Mouse (Mus musculus) hindbrain, embryonic 12.5 days (tissue): Measurements from ENCODE around the gene Slc7a15. TPM values are rescaled to one million over a fixed set of nuclear protein-coding genes. Genes with fewer than 3 reads are reported as not detected.
"Not testable (repeated sequence)": the region's sequence is repeated elsewhere in the genome, so short reads cannot be mapped to it uniquely, and the experiment has no call there.

ENCODE experiments used
- ATAC-seq: fragments of 200-750 bp; cut with Nextera tagmentation; 2 replicates; pipeline ENCODE4 v1.8.0; 2017; ENCODE audit warnings: moderate TSS enrichment; ENCODE audit not compliant: low FRiP score
- H3K27ac ChIP-seq: fragments of 300-500 bp; sonication (generic); 2 replicates; pipeline ENCODE4 v1.5.1; 2016; ENCODE audit warnings: mild to moderate bottlenecking
- H3K27me3 ChIP-seq: fragments of 300-500 bp; sonication (generic); 2 replicates; pipeline ENCODE4 v1.6.1; 2016; ENCODE audit warnings: mild to moderate bottlenecking
- H3K36me3 ChIP-seq: fragments of 300-500 bp; sonication (generic); 2 replicates; pipeline ENCODE4 v1.6.1; 2016; ENCODE audit warnings: mild to moderate bottlenecking
- H3K4me1 ChIP-seq: fragments of 300-500 bp; sonication (generic); 2 replicates; pipeline ENCODE4 v1.6.1; 2016
- H3K4me2 ChIP-seq: fragments of 300-500 bp; sonication (generic); replicated peaks from 2 replicates; pipeline ENCODE4 v1.6.1; 2016; ENCODE audit warnings: mild to moderate bottlenecking
- H3K4me3 ChIP-seq: fragments of 300-500 bp; sonication (generic); 2 replicates; pipeline ENCODE4 v1.5.1; 2016; ENCODE audit warnings: mild to moderate bottlenecking
- H3K9ac ChIP-seq: fragments of 300-500 bp; sonication (generic); 2 replicates; pipeline ENCODE4 v1.6.1; 2016; ENCODE audit warnings: mild to moderate bottlenecking, moderate library complexity
- H3K9me3 ChIP-seq: fragments of 300-500 bp; sonication (generic); replicated peaks from 2 replicates; pipeline ENCODE4 v1.6.1; 2016; ENCODE audit warnings: mild to moderate bottlenecking
- whole genome bisulfite sequencing: fragments of 180-500 bp; shearing (Covaris S2); methylation state at CpG from one replicate; pipeline ENCODE4 v1.1.7; 2016; 5-methylcytosine and 5-hydroxymethylcytosine counted together
- polyA plus RNA-seq: library from polyadenylated mRNA; unstranded; fragments of >200 nt; fragmentation: Nextera tagmentation; extraction: Ambion mirVana; gene quantifications from 2 replicates; pipeline ENCODE4 v1.2.1, GENCODE M21; 2016

Gene Slc7a15
- not detected in 2 replicates for polyA plus RNA-seq

DNA sequence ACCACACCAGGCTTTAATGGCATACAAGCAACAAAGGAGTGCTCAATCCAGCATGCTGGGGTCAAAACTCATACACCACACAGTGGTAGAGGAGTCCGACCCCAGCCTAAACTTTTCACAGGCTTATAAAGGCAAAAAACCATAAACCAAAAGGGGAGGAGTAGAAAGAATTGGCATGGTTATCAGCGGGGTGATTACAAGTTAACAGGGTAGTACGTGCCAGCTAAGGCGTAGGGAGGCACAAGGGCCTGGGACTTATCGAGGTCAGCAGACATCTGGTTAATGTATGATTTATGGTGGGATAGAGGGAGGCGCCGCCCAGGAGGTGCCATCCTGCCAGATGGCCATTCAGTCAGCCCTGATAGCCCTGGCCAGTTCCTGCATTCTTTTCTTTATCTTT is at the start of gene Slc7a15:
Slc7a15 (minus strand) TSS at position 101 of the 400 bp plus-strand sequence.
- H3K9ac ChIP-seq, H3K4me2 ChIP-seq, ATAC-seq, H3K36me3 ChIP-seq, H3K4me1 ChIP-seq, H3K27me3 ChIP-seq, H3K4me3 ChIP-seq, H3K27ac ChIP-seq: not testable (repeated sequence)
- 92% methylated on average over 7 of the region's 7 CpGs for WGBS
- peaks cover 15% of the 10 kb centered on the region for H3K9me3 ChIP-seq

DNA sequence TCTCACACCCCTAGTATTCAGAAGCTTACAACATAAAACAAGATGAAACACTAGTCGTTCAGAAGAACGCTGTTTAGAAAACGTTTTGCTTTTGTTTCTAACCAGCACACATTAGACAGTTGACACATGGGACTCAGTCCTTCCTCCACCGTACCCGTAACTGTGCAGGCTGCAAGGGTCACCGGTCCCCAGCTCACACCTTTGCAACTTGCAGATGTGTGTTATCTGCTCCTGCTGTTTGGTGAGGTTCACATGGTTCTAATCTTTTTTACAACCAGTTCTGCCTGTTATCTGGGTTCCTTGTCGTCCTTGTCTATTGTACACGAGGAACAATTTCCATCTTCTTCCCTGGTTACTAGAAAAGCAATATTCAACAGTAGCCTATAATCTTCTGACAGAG is 49.3 kb upstream of the Slc7a15 start:
- not testable (repeated sequence) for H3K9me3 ChIP-seq, H3K4me3 ChIP-seq, H3K4me1 ChIP-seq, H3K9ac ChIP-seq, H3K36me3 ChIP-seq, H3K4me2 ChIP-seq, ATAC-seq, H3K27ac ChIP-seq, H3K27me3 ChIP-seq
- WGBS: 75% methylated on average over 8 of the region's 8 CpGs

DNA sequence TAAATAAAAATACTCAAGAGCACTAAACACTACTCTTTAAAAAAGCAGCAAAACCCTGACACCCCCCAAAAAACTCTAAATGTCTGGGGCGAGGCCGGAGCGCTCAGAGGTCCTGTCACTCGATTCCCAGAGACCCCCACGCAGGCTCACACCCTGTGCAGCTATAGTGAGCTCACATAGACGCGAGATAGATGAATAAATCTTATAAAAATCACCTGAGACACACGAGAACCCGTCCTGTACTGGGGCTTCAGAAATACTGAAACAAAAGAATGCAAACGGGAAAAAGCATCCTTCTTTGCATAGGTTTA is 42.5 kb upstream of the Slc7a15 start:
- Histone ChIP-seq H3K27me3 (no peaks in the 10 kb centered on the region), H3K9me3 (no peaks in the 10 kb centered on the region), H3K4me1 (no peaks in the 10 kb centered on the region), H3K4me3 (peak overlapping the region; percentile 78), H3K9ac (peak overlapping the region; percentile 86), H3K27ac (peak overlapping the region; percentile 91; the same call in 1 of the 2 replicates), H3K4me2 (peak overlapping the region; percentile 54), H3K36me3 (no peaks in the 10 kb centered on the region)
- peak; percentile 74 for ATAC-seq
- 10% methylated on average over 10 of the region's 10 CpGs for WGBS

DNA sequence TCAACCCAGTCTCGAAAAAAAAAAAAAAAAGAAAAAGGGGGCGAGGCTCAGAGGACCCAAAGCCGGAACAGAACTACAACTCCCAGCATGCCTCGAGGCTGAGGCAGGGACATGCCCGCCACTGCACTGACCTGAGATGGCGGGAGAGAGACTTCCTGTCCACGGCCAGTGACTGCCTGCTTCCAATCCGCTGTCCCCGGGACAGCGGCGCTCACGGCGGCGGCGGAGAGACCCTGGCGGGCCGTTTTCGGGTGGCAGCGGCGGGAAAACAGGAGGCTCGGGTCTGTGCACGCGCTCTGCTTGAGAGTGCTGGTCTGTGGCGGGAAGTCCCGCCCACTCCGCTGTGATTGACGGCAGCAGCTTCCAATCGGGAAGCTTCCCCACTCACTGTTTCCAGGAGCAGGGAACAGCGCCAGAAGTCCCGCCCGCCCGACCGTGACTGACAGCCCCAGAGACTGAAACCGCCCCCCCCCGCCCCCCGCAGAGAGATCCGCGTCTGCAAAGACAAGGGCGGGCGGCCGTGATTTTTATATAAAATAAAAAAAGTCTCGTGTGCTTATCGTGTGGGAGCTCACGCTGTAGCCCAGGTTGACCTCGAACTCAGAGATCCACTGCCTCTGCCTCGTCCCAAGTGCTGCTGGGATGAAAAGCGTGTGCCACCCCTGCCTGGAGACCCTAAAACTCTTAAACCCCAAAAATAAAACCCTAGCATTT is 42.0 kb upstream of the Slc7a15 start:
- peak overlapping the region; percentile 91 for H3K27ac ChIP-seq
- H3K4me3 ChIP-seq: peak overlapping the region; percentile 78
- H3K9me3 ChIP-seq: no peaks in the 10 kb centered on the region
- no peaks in the 10 kb centered on the region for H3K27me3 ChIP-seq
- H3K9ac ChIP-seq: peak overlapping the region; percentile 86
- H3K4me2 ChIP-seq: peak overlapping the region; percentile 58
- WGBS: under 1% methylated on average over 47 of the region's 47 CpGs
- H3K4me1 ChIP-seq: no peaks in the 10 kb centered on the region
- H3K36me3 ChIP-seq: no peaks in the 10 kb centered on the region
- peak; percentile 99 for ATAC-seq

DNA sequence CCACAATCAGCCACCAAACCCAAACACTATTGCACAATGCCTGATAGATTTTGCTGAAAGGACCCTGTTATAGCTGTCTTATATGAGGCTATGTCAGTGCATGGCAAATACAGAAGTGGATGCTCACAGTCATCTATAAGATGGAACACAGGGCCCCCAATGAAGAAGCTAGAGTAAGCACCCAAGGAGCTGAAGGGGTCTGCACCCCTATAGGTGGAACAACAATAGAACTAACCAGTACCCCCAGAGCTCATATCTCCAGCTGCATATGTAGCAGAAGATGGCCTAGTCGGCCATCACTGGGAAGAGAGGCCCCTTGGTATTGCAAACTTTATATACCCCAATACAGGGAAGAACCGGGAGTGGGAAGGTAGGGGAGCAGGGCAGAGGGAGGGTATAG is 41.3 kb upstream of the Slc7a15 start:
- Histone ChIP-seq H3K4me3 (peak overlapping the region; percentile 78), H3K4me2 (peak overlapping the region; percentile 58), H3K9ac (peak overlapping the region; percentile 53; the same call in 1 of the 2 replicates)
- H3K9me3 ChIP-seq, H3K4me1 ChIP-seq, H3K36me3 ChIP-seq, H3K27ac ChIP-seq, H3K27me3 ChIP-seq, ATAC-seq: not testable (repeated sequence)
- WGBS: 10% methylated on average over 2 of the region's 2 CpGs

DNA sequence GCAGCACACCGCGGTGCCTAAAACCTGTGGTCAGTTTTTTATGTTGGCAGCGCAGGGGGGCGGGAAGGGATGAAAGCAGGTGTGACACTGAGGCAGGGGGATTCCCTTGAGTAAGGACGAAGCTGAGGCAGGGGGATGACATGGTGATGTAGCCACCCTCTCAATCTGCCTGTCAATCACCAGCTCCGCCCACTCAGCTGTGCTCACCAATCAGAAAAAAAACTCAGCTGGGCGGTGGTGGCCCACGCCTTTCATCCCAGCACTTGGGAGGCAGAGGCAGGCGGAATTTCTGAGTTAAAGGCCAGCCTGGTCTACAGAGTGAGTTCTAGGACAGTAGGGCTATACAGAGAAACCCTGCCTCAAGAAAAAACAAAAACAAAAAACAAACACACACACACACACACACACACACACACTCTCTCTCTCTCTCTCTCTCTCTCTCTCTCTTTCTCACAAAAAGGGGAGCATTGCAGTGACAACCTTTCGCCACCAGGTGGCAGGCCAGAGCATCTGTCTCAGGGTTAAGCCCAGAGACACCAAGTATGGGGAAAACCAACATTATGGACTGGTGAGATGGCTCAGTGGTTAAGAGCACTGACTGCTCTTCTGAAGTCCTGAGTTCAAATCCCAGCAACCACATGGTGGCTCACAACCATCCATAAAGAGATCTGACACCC is 39.7 kb upstream of the Slc7a15 start:
- H3K4me1 ChIP-seq, H3K27ac ChIP-seq, H3K4me2 ChIP-seq, H3K4me3 ChIP-seq, H3K9me3 ChIP-seq, H3K36me3 ChIP-seq, ATAC-seq, H3K9ac ChIP-seq, H3K27me3 ChIP-seq: not testable (repeated sequence)
- 67% methylated on average over 10 of the region's 10 CpGs for WGBS

DNA sequence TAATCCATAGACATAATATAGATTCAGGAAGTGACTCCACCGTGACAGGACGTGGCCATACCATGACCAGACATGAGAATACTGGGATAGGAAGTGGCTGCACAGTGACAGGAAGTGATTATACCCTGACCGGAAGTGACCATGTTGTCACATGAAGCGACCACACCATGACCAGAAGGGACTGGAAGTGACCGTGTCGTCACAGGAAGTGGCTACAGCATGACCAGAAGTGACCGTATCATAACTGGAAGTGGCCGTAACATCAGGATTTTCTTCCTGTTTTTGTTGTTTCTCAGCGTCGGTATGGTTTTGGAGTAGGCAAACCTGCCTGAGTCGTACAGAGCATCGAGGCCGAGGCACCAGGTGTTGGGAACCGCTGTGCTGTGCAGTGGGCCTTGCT is 38.1 kb upstream of the Slc7a15 start:
- WGBS: 95% methylated on average over 14 of the region's 14 CpGs
- Histone ChIP-seq H3K4me1 (no peaks in the 10 kb centered on the region), H3K4me3 (no peak overlapping the region), H3K4me2 (no peak overlapping the region), H3K27ac (no peak overlapping the region), H3K36me3 (no peaks in the 10 kb centered on the region), H3K27me3 (no peaks in the 10 kb centered on the region), H3K9ac (no peak overlapping the region), H3K9me3 (no peaks in the 10 kb centered on the region)
- ATAC-seq: no peak

DNA sequence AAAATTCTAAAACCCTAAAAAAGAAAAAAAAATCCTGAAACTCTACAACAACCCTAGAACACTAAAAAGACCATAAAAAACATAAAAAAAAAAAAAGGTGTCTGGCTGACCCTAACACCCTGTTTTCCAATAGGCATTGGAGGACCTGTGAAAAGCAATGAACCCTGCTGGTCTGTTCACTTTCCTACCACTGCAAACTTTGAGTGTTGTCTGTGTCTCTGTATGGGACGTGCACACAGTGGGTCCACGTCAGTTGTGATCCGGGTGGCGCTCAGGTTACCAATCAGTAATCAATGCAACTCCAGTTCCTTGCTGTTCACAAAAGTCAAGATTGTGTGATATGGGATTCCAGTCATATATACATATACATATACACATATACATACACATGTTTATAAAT is 36.7 kb upstream of the Slc7a15 start:
- Histone ChIP-seq H3K36me3 (no peaks in the 10 kb centered on the region), H3K4me1 (no peaks in the 10 kb centered on the region), H3K27me3 (no peaks in the 10 kb centered on the region), H3K9ac (no peak overlapping the region), H3K4me2 (no peak overlapping the region), H3K4me3 (no peak overlapping the region), H3K9me3 (no peaks in the 10 kb centered on the region), H3K27ac (no peak overlapping the region)
- 94% methylated on average over 4 of the region's 4 CpGs for WGBS
- ATAC-seq: no peak

DNA sequence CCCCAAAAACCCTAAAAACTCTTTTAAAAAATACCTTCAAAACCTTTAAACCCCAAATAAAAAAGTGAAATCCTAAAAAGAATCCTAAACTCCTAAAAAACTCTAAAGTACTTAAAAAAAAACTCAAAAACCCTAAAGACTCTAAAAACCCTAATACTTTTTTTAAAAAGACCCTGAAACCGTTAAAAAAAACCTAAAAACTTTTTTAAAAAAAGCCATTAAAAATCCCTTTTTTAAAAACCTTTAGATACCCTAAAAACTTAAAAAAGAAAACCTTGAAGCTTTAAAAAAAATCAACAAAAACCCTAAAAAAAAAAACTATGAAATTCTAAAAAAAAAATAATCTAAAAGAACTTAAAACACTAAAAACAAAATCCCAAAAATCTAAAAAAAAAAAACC is 35.4 kb upstream of the Slc7a15 start:
- Histone ChIP-seq H3K4me1 (no peaks in the 10 kb centered on the region), H3K9ac (no peak overlapping the region), H3K9me3 (no peaks in the 10 kb centered on the region), H3K4me2 (no peak overlapping the region), H3K27me3 (no peaks in the 10 kb centered on the region), H3K4me3 (no peak overlapping the region), H3K27ac (no peak overlapping the region), H3K36me3 (no peaks in the 10 kb centered on the region)
- no peak for ATAC-seq
- 98% methylated on average over 1 of the region's 1 CpGs for WGBS

DNA sequence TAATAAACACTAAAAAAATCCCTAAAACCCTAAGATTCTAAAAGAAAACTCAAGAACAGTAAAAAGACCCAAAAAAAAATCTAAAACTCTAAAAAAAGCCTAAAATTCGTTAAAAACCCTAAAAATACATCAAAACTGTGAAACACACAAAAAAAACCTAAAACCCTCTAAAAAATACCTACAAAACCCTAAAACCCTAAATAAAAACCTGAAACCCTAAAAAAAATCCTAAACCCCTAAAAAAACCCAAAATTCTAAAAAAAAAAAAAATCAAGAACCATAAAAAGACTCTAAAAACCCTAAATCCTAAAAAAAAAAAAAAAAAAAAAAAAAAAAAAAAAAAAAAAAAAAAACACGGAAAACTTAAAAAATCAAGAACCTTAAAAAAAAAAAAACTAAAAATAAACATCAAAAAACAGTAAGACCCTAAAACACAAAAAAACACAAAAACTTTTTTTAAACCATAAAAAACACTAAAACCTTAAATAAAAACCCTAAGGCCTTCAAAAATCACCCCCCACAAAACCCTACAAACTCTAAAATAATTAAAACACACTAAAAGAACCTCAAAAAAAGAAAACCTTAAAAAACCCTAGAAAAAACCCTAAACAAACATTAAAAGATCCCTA is 34.0 kb upstream of the Slc7a15 start:
- no peak overlapping the region for H3K4me3 ChIP-seq
- H3K27ac ChIP-seq: no peak overlapping the region
- H3K4me1 ChIP-seq: no peaks in the 10 kb centered on the region
- ATAC-seq: no peak
- no peak overlapping the region for H3K4me2 ChIP-seq
- H3K27me3 ChIP-seq: no peaks in the 10 kb centered on the region
- H3K9me3 ChIP-seq: no peaks in the 10 kb centered on the region
- no peaks in the 10 kb centered on the region for H3K36me3 ChIP-seq
- no peak overlapping the region for H3K9ac ChIP-seq
- WGBS: 90% methylated on average over 2 of the region's 2 CpGs

DNA sequence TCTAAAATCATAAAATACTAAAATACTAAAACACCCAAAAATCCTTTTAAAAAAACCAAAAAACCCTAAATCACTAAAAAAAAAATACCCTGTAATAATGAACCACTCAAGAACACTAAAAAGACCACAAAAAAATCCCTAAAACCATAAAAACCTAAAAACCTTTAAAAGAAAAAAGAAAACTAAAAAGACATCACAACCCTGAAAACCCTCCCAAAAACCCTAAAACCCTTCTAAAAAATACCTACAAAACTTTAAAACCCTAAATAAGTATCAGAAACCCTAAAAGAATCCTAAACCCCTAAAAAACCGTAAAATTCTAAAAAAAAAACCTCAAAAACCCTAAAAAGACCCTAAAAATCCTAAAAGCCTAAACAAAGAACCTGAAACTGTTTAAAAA is 32.8 kb upstream of the Slc7a15 start:
- H3K4me3 ChIP-seq: no peak overlapping the region
- H3K27me3 ChIP-seq: no peaks in the 10 kb centered on the region
- H3K27ac ChIP-seq: no peak overlapping the region
- no peaks in the 10 kb centered on the region for H3K36me3 ChIP-seq
- no peak overlapping the region for H3K9ac ChIP-seq
- WGBS: 86% methylated on average over 1 of the region's 1 CpGs
- H3K4me2 ChIP-seq: no peak overlapping the region
- H3K9me3 ChIP-seq: no peaks in the 10 kb centered on the region
- no peaks in the 10 kb centered on the region for H3K4me1 ChIP-seq
- no peak for ATAC-seq

DNA sequence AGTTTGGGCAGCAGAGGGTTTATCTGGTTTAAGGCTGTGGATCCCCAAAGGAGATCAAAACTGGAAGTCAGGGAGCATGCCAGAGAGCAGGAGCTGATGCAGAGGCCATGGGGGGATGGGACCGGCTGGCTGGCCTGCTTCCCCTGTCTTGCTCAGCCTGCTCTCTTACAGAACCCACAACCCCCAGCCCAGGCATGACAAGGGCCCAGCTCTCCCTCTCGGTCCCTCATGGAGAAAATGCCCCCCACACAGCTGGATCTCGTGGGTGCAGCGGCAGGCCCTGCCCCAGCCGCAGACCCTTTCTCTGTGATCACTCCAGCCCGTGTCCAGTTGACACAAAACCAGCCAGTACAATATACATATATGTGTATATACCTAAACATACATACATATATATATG is 30.7 kb upstream of the Slc7a15 start:
- no peaks in the 10 kb centered on the region for H3K9me3 ChIP-seq
- no peak overlapping the region for H3K4me2 ChIP-seq
- H3K4me1 ChIP-seq: no peaks in the 10 kb centered on the region
- no peak overlapping the region for H3K4me3 ChIP-seq
- H3K27me3 ChIP-seq: no peaks in the 10 kb centered on the region
- no peaks in the 10 kb centered on the region for H3K36me3 ChIP-seq
- H3K9ac ChIP-seq: no peak overlapping the region
- H3K27ac ChIP-seq: no peak overlapping the region
- ATAC-seq: no peak
- WGBS: 95% methylated on average over 6 of the region's 6 CpGs

DNA sequence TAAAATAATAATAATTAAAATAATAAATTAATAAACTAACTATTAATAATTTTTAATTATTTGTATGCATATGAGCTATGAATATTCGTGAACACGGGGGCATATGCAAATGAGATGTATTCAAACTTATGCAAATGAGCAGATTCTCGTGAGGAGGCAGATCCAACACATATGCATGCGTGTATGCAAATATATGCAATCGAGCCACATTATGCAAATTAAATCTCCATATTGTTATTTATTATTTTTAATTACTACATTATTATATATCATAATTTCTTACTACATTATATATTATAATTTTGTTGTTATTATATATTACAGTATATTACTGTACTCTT is 21.8 kb upstream of the Slc7a15 start:
- no peak overlapping the region for H3K4me3 ChIP-seq
- WGBS: 81% methylated on average over 5 of the region's 5 CpGs
- H3K36me3 ChIP-seq: no peaks in the 10 kb centered on the region
- ATAC-seq: no peak
- no peaks in the 10 kb centered on the region for H3K4me1 ChIP-seq
- no peaks in the 10 kb centered on the region for H3K27me3 ChIP-seq
- no peak overlapping the region for H3K4me2 ChIP-seq
- H3K27ac ChIP-seq: no peak overlapping the region
- no peak overlapping the region for H3K9ac ChIP-seq
- no peaks in the 10 kb centered on the region for H3K9me3 ChIP-seq
